Mouse (Mus musculus) telencephalon, adult 2 months (tissue): ENCODE results near the gene Gm5152.
"Not testable (repeated sequence)": the region's sequence is repeated elsewhere in the genome, so short reads cannot be mapped to it uniquely, and the experiment has no call there.

Experiments
- DNase-seq: peaks from one replicate; pipeline ENCODE4 v3.0.0-alpha.2; 2011; ENCODE audit warnings: low read depth, low spot score

Gm5152 gene

DNA sequence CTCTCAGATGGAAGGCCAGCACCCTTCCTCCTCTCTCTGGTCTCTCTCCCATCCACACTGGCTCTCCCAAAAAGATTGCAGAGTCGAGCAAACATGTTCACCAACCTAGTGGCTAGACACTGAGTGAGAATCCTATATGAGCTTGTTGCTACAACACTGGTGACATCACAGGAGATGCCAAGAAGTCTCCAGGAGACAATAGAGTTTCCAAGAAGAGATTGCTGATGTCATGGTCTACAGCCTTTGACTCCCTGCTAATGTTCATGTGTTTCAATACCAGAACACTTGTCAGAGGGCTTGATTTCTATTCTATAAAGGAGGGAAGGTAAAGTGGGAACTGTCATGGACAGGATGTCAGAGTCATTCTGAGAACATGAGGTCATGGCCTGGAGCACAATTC lies at the start of gene Gm5152:
Gene Gm5152, minus strand, starts transcription at position 101 of the 400 bp plus-strand sequence.
- not testable (repeated sequence) for DNase-seq

GRCm38 (mm10) chr5:10254768-10255167 lies 8.4 kb upstream of the Gm5152 start:
- not testable (repeated sequence) for DNase-seq

GRCm38 (mm10) chr5:10245770-10246169 lies 556 bp downstream of the Gm5152 start:
- DNase-seq = not testable (repeated sequence)

- DNase-seq = not testable (repeated sequence)
Measured at GRCm38 (mm10) chr5:10240436-10240835, 5.9 kb downstream of the Gm5152 start.

GRCm38 (mm10) chr5:10220317-10220716 lies 26.0 kb downstream of the Gm5152 start:
- no peak for DNase-seq

- no peak for DNase-seq
Measured at GRCm38 (mm10) chr5:10203067-10203466, 43.3 kb downstream of the Gm5152 start.

DNA sequence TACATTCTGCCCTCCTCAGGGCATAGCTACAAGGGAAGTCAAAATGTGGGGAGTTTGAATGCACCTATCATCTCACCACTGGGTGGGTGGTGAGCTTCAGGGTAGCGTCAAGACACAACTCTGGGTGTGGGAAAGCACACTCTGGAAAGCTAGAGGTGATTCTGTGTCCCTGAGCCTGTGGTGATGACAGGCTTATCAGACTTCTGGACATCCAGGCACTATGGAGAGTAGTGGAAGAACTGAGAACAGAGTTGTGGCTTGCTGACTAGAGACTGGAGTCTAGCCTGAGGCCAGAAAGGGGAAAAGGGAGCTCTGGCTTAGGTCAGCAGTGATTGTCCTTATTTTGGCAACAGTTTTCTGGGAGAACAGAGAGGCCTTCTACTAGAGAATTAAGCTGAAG lies 49.4 kb downstream of the Gm5152 start:
- no peak for DNase-seq
